In genomic region chr17:47616652-47617051, GRCm38 (mm10) we compare ENCODE assay signal across 25 mouse cellular contexts. TPM values are rescaled to one million over a fixed set of nuclear protein-coding genes. Genes with fewer than 3 reads are reported as not detected.
DNase-seq lines count a peak whose midpoint lies in the region; ATAC-seq lines count a peak whose summit lies in the region.
"Had no signal": no experiment of that assay in that cellular context is flagged by ENCODE, and none has a peak within 500 bp of the region (broad histone marks: within the 10 kb centered on the region; RNA-seq: fewer than 3 reads in every experiment).

No protein-coding gene starts in this region.

- no peaks in the 10 kb centered on the region for H3K27me3 ChIP-seq in erythroblast, embryonic 14.5 days (ENCODE audit: control insufficient read depth)
- H3K27me3 ChIP-seq in heart, embryonic 11.5 days (ENCODE audit: control insufficient read depth, insufficient read depth, low read length), result no peaks in the 10 kb centered on the region
- no peaks in the 10 kb centered on the region for H3K27me3 ChIP-seq in liver, embryonic 13.5 days
- no peaks in the 10 kb centered on the region for H3K27me3 ChIP-seq in liver, embryonic 16.5 days (ENCODE audit: control insufficient read depth, insufficient read depth, low read depth, low read length)
- H3K27me3 ChIP-seq: embryonic facial prominence, embryonic 12.5 days; embryonic facial prominence, embryonic 15.5 days; forebrain, embryonic 13.5 days; Patski had no signal

- intact Hi-C loops in heart, postnatal 14 days (cut with DNase I), result no loop called here

- H3K4me3 ChIP-seq in erythroblast, embryonic 14.5 days (replicated peaks), result peak overlapping the region; percentile 18
- H3K4me3 ChIP-seq in heart, embryonic 11.5 days (ENCODE audit: low read depth, low read length), result no peak overlapping the region
- H3K4me3 ChIP-seq in liver, embryonic 13.5 days (replicated peaks), result peak overlapping the region; percentile 12; the same call in 1 of the 2 replicates
- no peak overlapping the region for H3K4me3 ChIP-seq in liver, embryonic 16.5 days (ENCODE audit: low read depth, low read length)
- H3K4me3 ChIP-seq: embryonic facial prominence, embryonic 12.5 days; embryonic facial prominence, embryonic 15.5 days; forebrain, embryonic 10.5 days; forebrain, embryonic 13.5 days had no signal

- no peaks in the 10 kb centered on the region for H3K9me3 ChIP-seq in erythroblast, embryonic 14.5 days (ENCODE audit: control insufficient read depth, low read length)
- no peaks in the 10 kb centered on the region for H3K9me3 ChIP-seq in heart, embryonic 11.5 days (replicated peaks; ENCODE audit: control insufficient read depth, low read length)
- H3K9me3 ChIP-seq in liver, embryonic 13.5 days (replicated peaks), result no peaks in the 10 kb centered on the region
- H3K9me3 ChIP-seq in liver, embryonic 16.5 days (replicated peaks; ENCODE audit: control insufficient read depth, low read length), result no peaks in the 10 kb centered on the region
- H3K9me3 ChIP-seq: embryonic facial prominence, embryonic 12.5 days; embryonic facial prominence, embryonic 15.5 days; forebrain, embryonic 10.5 days; forebrain, embryonic 13.5 days had no signal

- no peak for DNase-seq in heart, postnatal 14 days
- no peak for DNase-seq in liver, embryonic 13.5 days
- no peak for DNase-seq in right cerebral cortex, postnatal 4 days
- DNase-seq in layer of hippocampus, adult 9-11 months, result no peak
- DNase-seq: adrenal gland, postnatal 10 days; adrenal gland, postnatal 36 days; cerebellum, adult 18-20 months; cerebellum, adult 9-10 months; cerebellum, postnatal 14 days; gastrocnemius, postnatal 10 days; gastrocnemius, postnatal 36 days; heart, postnatal 4 days had no signal

- H3K36me3 ChIP-seq in erythroblast, embryonic 14.5 days (ENCODE audit: control insufficient read depth), result peaks cover 90% of the 10 kb centered on the region
- peaks cover 12% of the 10 kb centered on the region for H3K36me3 ChIP-seq in heart, embryonic 11.5 days (ENCODE audit: control insufficient read depth, insufficient read depth, low read length)
- peaks cover 85% of the 10 kb centered on the region for H3K36me3 ChIP-seq in liver, embryonic 13.5 days
- H3K36me3 ChIP-seq in liver, embryonic 16.5 days (ENCODE audit: control insufficient read depth, insufficient read depth), result peaks cover 32% of the 10 kb centered on the region

- peaks cover 80% of the 10 kb centered on the region for H3K4me1 ChIP-seq in erythroblast, embryonic 14.5 days (ENCODE audit: control insufficient read depth)
- peaks cover 10% of the 10 kb centered on the region for H3K4me1 ChIP-seq in heart, embryonic 11.5 days (ENCODE audit: control insufficient read depth, insufficient read depth, low read length)
- H3K4me1 ChIP-seq in liver, embryonic 13.5 days (replicated peaks), result peaks cover 74% of the 10 kb centered on the region
- H3K4me1 ChIP-seq in liver, embryonic 16.5 days (ENCODE audit: control insufficient read depth, low read depth, low read length), result peaks cover 55% of the 10 kb centered on the region

- H3K27ac ChIP-seq in heart, embryonic 11.5 days (ENCODE audit: low read depth, low read length), result peak overlapping the region; percentile 76; the same call in 1 of the 2 replicates
- peak overlapping the region; percentile 99 for H3K27ac ChIP-seq in liver, embryonic 13.5 days
- peak overlapping the region; percentile 94 for H3K27ac ChIP-seq in liver, embryonic 16.5 days (ENCODE audit: low read length)
- H3K27ac ChIP-seq: embryonic facial prominence, embryonic 12.5 days; embryonic facial prominence, embryonic 15.5 days; forebrain, embryonic 10.5 days; forebrain, embryonic 13.5 days; hindbrain, embryonic 14.5 days; hindbrain, postnatal 0 days had no signal

- ATAC-seq in erythroblast, adult 5-6 weeks (replicated peaks; ENCODE audit: low FRiP score, poor library complexity, severe bottlenecking), result no peak
- ATAC-seq in heart, embryonic 11.5 days (replicated peaks; ENCODE audit: insufficient number of reproducible peaks, low FRiP score, low TSS enrichment), result no peak
- no peak for ATAC-seq in liver, embryonic 13.5 days (ENCODE audit: low read depth)
- no peak for ATAC-seq in liver, embryonic 16.5 days (ENCODE audit: low read depth)
- ATAC-seq: forebrain, embryonic 13.5 days; forebrain, embryonic 16.5 days; hindbrain, postnatal 0 days; inflammation-experienced regulatory T-cells, adult 6 months; Patski had no signal

- no peak overlapping the region for H3K9ac ChIP-seq in heart, embryonic 11.5 days (ENCODE audit: low read depth, low read length)
- H3K9ac ChIP-seq in liver, embryonic 13.5 days, result peak overlapping the region; percentile 67
- H3K9ac ChIP-seq in liver, embryonic 16.5 days (ENCODE audit: low read depth, low read length), result peak overlapping the region; percentile 10; the same call in 1 of the 2 replicates
- H3K9ac ChIP-seq: embryonic facial prominence, embryonic 12.5 days; embryonic facial prominence, embryonic 15.5 days; forebrain, embryonic 13.5 days; hindbrain, embryonic 14.5 days had no signal

- no peak overlapping the region for H3K4me2 ChIP-seq in heart, embryonic 11.5 days
- H3K4me2 ChIP-seq in liver, embryonic 13.5 days, result peak overlapping the region; percentile 58
- H3K4me2 ChIP-seq in liver, embryonic 16.5 days (ENCODE audit: low read depth, low read length), result no peak overlapping the region; the same call in 1 of the 2 replicates
- H3K4me2 ChIP-seq: embryonic facial prominence, embryonic 12.5 days; embryonic facial prominence, embryonic 15.5 days; forebrain, embryonic 13.5 days; hindbrain, embryonic 14.5 days had no signal

- 88% methylated on average over 4 of the region's 4 CpGs for WGBS in heart, embryonic 11.5 days (ENCODE audit: insufficient replicate concordance)
- WGBS in liver, embryonic 13.5 days (ENCODE audit: insufficient replicate concordance), result 75% methylated on average over 4 of the region's 4 CpGs
- WGBS in liver, embryonic 16.5 days (ENCODE audit: insufficient replicate concordance), result 69% methylated on average over 4 of the region's 4 CpGs

RNA-seq across cellular contexts. Expression of gene Gm20517, which starts 5.3 kb away (rescaled TPM):
- polyA plus RNA-seq in erythroblast, embryonic 14.5 days (2012), result 0.29 and 0.65 TPM in 2 replicates
- 2.5 and 4.8 TPM in 2 replicates for total RNA-seq in erythroblast, adult 5-6 weeks (2015; ENCODE audit: low replicate concordance)
- total RNA-seq in erythroblast, adult 5-6 weeks (2017; ENCODE audit: low replicate concordance), result 6.3 and 16.2 TPM in 2 replicates
- 1.6 and 1.8 TPM in 2 replicates for polyA plus RNA-seq in heart, embryonic 11.5 days (2014; fragmentation: Nextera tagmentation; extraction: Ambion mirVana)
- 1 to 10 TPM; 1.9 to 2.5 TPM for total RNA-seq in heart, postnatal 14 days (2021)
- 1.8 TPM in 2 replicates for polyA plus RNA-seq in liver, embryonic 13.5 days (2015; fragmentation: Nextera tagmentation; extraction: Ambion mirVana)
- 0.97 and 1.1 TPM in 2 replicates for polyA plus RNA-seq in liver, embryonic 16.5 days (2015; fragmentation: Nextera tagmentation; extraction: Ambion mirVana)

RNA-seq across cellular contexts. Expression of gene Med20, which starts 5.3 kb away (rescaled TPM):
- 0.43 and 0.45 TPM in 2 replicates for polyA plus RNA-seq in erythroblast, embryonic 14.5 days (2012)
- total RNA-seq in erythroblast, adult 5-6 weeks (2015; ENCODE audit: low replicate concordance), result 10.4 and 19.9 TPM in 2 replicates
- total RNA-seq in erythroblast, adult 5-6 weeks (2017; ENCODE audit: low replicate concordance), result 48.5 and 68.2 TPM in 2 replicates
- polyA plus RNA-seq in heart, embryonic 11.5 days (2014; fragmentation: Nextera tagmentation; extraction: Ambion mirVana), result 30.3 and 36.4 TPM in 2 replicates
- total RNA-seq in heart, postnatal 14 days (2021), result 10 to 100 TPM; 18.7 to 20.8 TPM
- 26.0 and 26.1 TPM in 2 replicates for polyA plus RNA-seq in liver, embryonic 13.5 days (2015; fragmentation: Nextera tagmentation; extraction: Ambion mirVana)
- 22.3 and 22.4 TPM in 2 replicates for polyA plus RNA-seq in liver, embryonic 16.5 days (2015; fragmentation: Nextera tagmentation; extraction: Ambion mirVana)

RNA-seq across cellular contexts. Expression of gene Bysl, which starts 5.4 kb away (rescaled TPM):
- polyA plus RNA-seq in erythroblast, embryonic 14.5 days (2012), result 2.8 and 3.4 TPM in 2 replicates
- 1.2 and 2.1 TPM in 2 replicates for total RNA-seq in erythroblast, adult 5-6 weeks (2015; ENCODE audit: low replicate concordance)
- 3.2 and 4.3 TPM in 2 replicates for total RNA-seq in erythroblast, adult 5-6 weeks (2017; ENCODE audit: low replicate concordance)
- 26.8 TPM in 2 replicates for polyA plus RNA-seq in heart, embryonic 11.5 days (2014; fragmentation: Nextera tagmentation; extraction: Ambion mirVana)
- 10 to 100 TPM; 14.0 to 15.8 TPM for total RNA-seq in heart, postnatal 14 days (2021)
- 28.0 and 28.4 TPM in 2 replicates for polyA plus RNA-seq in liver, embryonic 13.5 days (2015; fragmentation: Nextera tagmentation; extraction: Ambion mirVana)
- 12.5 and 12.7 TPM in 2 replicates for polyA plus RNA-seq in liver, embryonic 16.5 days (2015; fragmentation: Nextera tagmentation; extraction: Ambion mirVana)

RNA-seq across cellular contexts. Expression of gene Usp49, which starts 13.8 kb away (rescaled TPM):
- 2.2 and 2.4 TPM in 2 replicates for polyA plus RNA-seq in erythroblast, embryonic 14.5 days (2012)
- 7.3 and 36.5 TPM in 2 replicates for total RNA-seq in erythroblast, adult 5-6 weeks (2015; ENCODE audit: low replicate concordance)
- 14.8 and 27.6 TPM in 2 replicates for total RNA-seq in erythroblast, adult 5-6 weeks (2017; ENCODE audit: low replicate concordance)
- 2.7 and 3.7 TPM in 2 replicates for polyA plus RNA-seq in heart, embryonic 11.5 days (2014; fragmentation: Nextera tagmentation; extraction: Ambion mirVana)
- total RNA-seq in heart, postnatal 14 days (2021), result 1 to 10 TPM; 4.4 to 4.5 TPM
- 3.3 and 4.1 TPM in 2 replicates for polyA plus RNA-seq in liver, embryonic 13.5 days (2015; fragmentation: Nextera tagmentation; extraction: Ambion mirVana)
- polyA plus RNA-seq in liver, embryonic 16.5 days (2015; fragmentation: Nextera tagmentation; extraction: Ambion mirVana), result 2.9 and 3.6 TPM in 2 replicates

Comparison
In these comparisons a context has a peak if more than half of its experiments do, and no peak if none do; other contexts are left out.
1. H3K4me3 ChIP-seq: peak in erythroblast, embryonic 14.5 days (single experiment) and liver, embryonic 13.5 days (single experiment); none in heart, embryonic 11.5 days (single experiment) and liver, embryonic 16.5 days (single experiment).
2. RNA of gene Med20, which starts 5.3 kb away (polyA plus RNA-seq): 30.3 to 36.4 TPM in heart, embryonic 11.5 days, 26.0 to 26.1 TPM in liver, embryonic 13.5 days and 22.3 to 22.4 TPM in liver, embryonic 16.5 days; 0.43 to 0.45 TPM in erythroblast, embryonic 14.5 days; every median in the first group is over 10 times any median in the second.
3. Peak in every context shown above with its lines, with median percentiles within 50 percentile points of each other: H3K27ac ChIP-seq.